Mouse (Mus musculus) macrophage (primary cell): ENCODE results near the gene Kpna6. TPM values are rescaled to one million over a fixed set of nuclear protein-coding genes. Genes with fewer than 3 reads are reported as not detected.
"Not testable (repeated sequence)": the region's sequence is repeated elsewhere in the genome, so short reads cannot be mapped to it uniquely, and the experiment has no call there.

Source experiments
- H3K27ac ChIP-seq: fragments of 350-480 bp; formaldehyde crosslinking; 2 replicates; pipeline ENCODE4 v1.9.0; 2021
- H3K36me3 ChIP-seq: fragments of 350-480 bp; formaldehyde crosslinking; 2 replicates; pipeline ENCODE4 v1.9.0; 2021; ENCODE audit errors: inconsistent target
- H3K4me3 ChIP-seq: fragments of 350-480 bp; formaldehyde crosslinking; 2 replicates; pipeline ENCODE4 v1.9.0; 2021; ENCODE audit errors: inconsistent target
- H3K79me2 ChIP-seq: fragments of 350-480 bp; formaldehyde crosslinking; 2 replicates; pipeline ENCODE4 v1.9.0; 2021; ENCODE audit errors: inconsistent target
- WGBS: methylation state at CpG from one replicate; pipeline ENCODE4 v1.1.7; 2026; ENCODE audit warnings: inconsistent platforms; ENCODE audit not compliant: missing documents; 5-methylcytosine and 5-hydroxymethylcytosine counted together
- polyA plus RNA-seq: library from polyadenylated mRNA; stranded (reverse); fragments of 250-400 nt; gene quantifications from 3 replicates; pipeline ENCODE4 v1.2.4, GENCODE M21; 2018; ENCODE audit warnings: inconsistent platforms
- total RNA-seq, 78 experiments: library from RNA; depleted of rRNA; stranded (reverse); fragments of 250-400 nt; gene quantifications; 1 replicate in 9 of 78; 2 replicates in 24 of 78; 3 replicates in 43 of 78; 4 replicates in 2 of 78; pipeline ENCODE4 v1.2.4; 2018; ENCODE audit warnings: inconsistent platforms in 56 of 78

The Kpna6 gene
- total RNA-seq (2018; cell fraction: chromatin; rRNA removed), result 10 to 100 TPM; 17.1 to 63.6 (median 43.2) TPM
- 10 to 100 TPM; 35.7 to 53.9 (median 45.4) TPM for total RNA-seq (2018; cell fraction: cytosol; rRNA removed)
- 10 to 100 TPM; 20.7 to 59.0 (median 40.8) TPM for total RNA-seq (2018; cell fraction: nucleus; rRNA removed)
- 30.7 to 40.5 TPM (median 31.0 TPM) in 3 replicates for polyA plus RNA-seq

GRCm38 (mm10) chr4:129672083-129672877, at the start of gene Kpna6:
TSS of gene Kpna6 (minus strand) at chr4:129672767.
- WGBS, result under 1% methylated on average over 65 of the region's 65 CpGs
- Histone ChIP-seq H3K36me3 (no peaks in the 10 kb centered on the region), H3K27ac (peak within 1 kb of the TSS; percentile 72), H3K4me3 (peak within 1 kb of the TSS; percentile 94), H3K79me2 (peaks cover 48% of the 10 kb centered on the region)

- peaks cover 68% of the 10 kb centered on the region for H3K36me3 ChIP-seq
- H3K79me2 ChIP-seq, result peaks cover 13% of the 10 kb centered on the region; the same call in 1 of the 2 replicates
- 94% methylated on average over 9 of the region's 9 CpGs for WGBS
Observed at GRCm38 (mm10) chr4:129716310-129716709, 43.7 kb upstream of the Kpna6 start.

GRCm38 (mm10) chr4:129709486-129710129, 37.0 kb upstream of the Kpna6 start:
- no peak overlapping the region for H3K27ac ChIP-seq
- H3K4me3 ChIP-seq, result no peak overlapping the region
- H3K79me2 ChIP-seq, result no peaks in the 10 kb centered on the region; the same call in 1 of the 2 replicates
- peaks cover 89% of the 10 kb centered on the region for H3K36me3 ChIP-seq
- WGBS, result 92% methylated on average over 8 of the region's 8 CpGs

More at GRCm38 (mm10) chr4:129716310-129716709, 43.7 kb upstream of the Kpna6 start:
- Histone ChIP-seq H3K4me3 (no peak overlapping the region), H3K27ac (no peak overlapping the region)

GRCm38 (mm10) chr4:129706750-129707149, 34.2 kb upstream of the Kpna6 start:
- H3K4me3 ChIP-seq, result no peak overlapping the region
- no peaks in the 10 kb centered on the region for H3K79me2 ChIP-seq
- H3K27ac ChIP-seq, result no peak overlapping the region
- whole genome bisulfite sequencing, result 81% methylated on average over 3 of the region's 3 CpGs
- H3K36me3 ChIP-seq, result peaks cover 78% of the 10 kb centered on the region

GRCm38 (mm10) chr4:129702454-129702853, 29.9 kb upstream of the Kpna6 start:
- Histone ChIP-seq H3K4me3 (no peak overlapping the region), H3K79me2 (no peaks in the 10 kb centered on the region), H3K27ac (no peak overlapping the region), H3K36me3 (peaks cover 36% of the 10 kb centered on the region; the same call in 1 of the 2 replicates)
- 82% methylated on average over 11 of the region's 11 CpGs for WGBS

GRCm38 (mm10) chr4:129701503-129702377, 29.2 kb upstream of the Kpna6 start:
- H3K79me2 ChIP-seq, result no peaks in the 10 kb centered on the region
- peaks cover 29% of the 10 kb centered on the region; the same call in 1 of the 2 replicates for H3K36me3 ChIP-seq
- WGBS, result 39% methylated on average over 17 of the region's 17 CpGs
- no peak overlapping the region for H3K27ac ChIP-seq
- no peak overlapping the region for H3K4me3 ChIP-seq

GRCm38 (mm10) chr4:129700661-129701060, 28.1 kb upstream of the Kpna6 start:
- H3K36me3 ChIP-seq, result peaks cover 19% of the 10 kb centered on the region; the same call in 1 of the 2 replicates
- 94% methylated on average over 6 of the region's 6 CpGs for WGBS
- not testable (repeated sequence) for H3K27ac ChIP-seq, H3K79me2 ChIP-seq, H3K4me3 ChIP-seq

GRCm38 (mm10) chr4:129700216-129700615, 27.6 kb upstream of the Kpna6 start:
- WGBS, result 88% methylated on average over 1 of the region's 1 CpGs
- Histone ChIP-seq H3K79me2 (no peaks in the 10 kb centered on the region), H3K27ac (no peak overlapping the region), H3K36me3 (peaks cover 14% of the 10 kb centered on the region; the same call in 1 of the 2 replicates), H3K4me3 (no peak overlapping the region)

- Histone ChIP-seq H3K79me2 (no peaks in the 10 kb centered on the region), H3K36me3 (peaks cover 8% of the 10 kb centered on the region; the same call in 1 of the 2 replicates), H3K4me3 (peak overlapping the region; percentile 83; the same call in 1 of the 2 replicates), H3K27ac (peak overlapping the region; percentile 36; the same call in 1 of the 2 replicates)
- 93% methylated on average over 7 of the region's 7 CpGs for WGBS
Observed at GRCm38 (mm10) chr4:129697191-129697590, 24.6 kb upstream of the Kpna6 start.

GRCm38 (mm10) chr4:129696158-129696985, 23.8 kb upstream of the Kpna6 start, which contains the start of gene Tmem39b:
TSS of gene Tmem39b (minus strand) at chr4:129696838.
- Histone ChIP-seq H3K36me3 (peaks cover 15% of the 10 kb centered on the region; the same call in 1 of the 2 replicates), H3K4me3 (peak within 1 kb of the TSS; percentile 83), H3K79me2 (no peaks in the 10 kb centered on the region), H3K27ac (peak within 1 kb of the TSS; percentile 62)
- 2% methylated on average over 55 of the region's 57 CpGs for WGBS

GRCm38 (mm10) chr4:129695815-129696157, 23.2 kb upstream of the Kpna6 start:
- Histone ChIP-seq H3K79me2 (no peaks in the 10 kb centered on the region), H3K27ac (peak overlapping the region; percentile 62), H3K4me3 (peak overlapping the region; percentile 83), H3K36me3 (peaks cover 17% of the 10 kb centered on the region; the same call in 1 of the 2 replicates)
- 21% methylated on average over 6 of the region's 6 CpGs for WGBS

- H3K4me3 ChIP-seq, result no peak overlapping the region
- 94% methylated on average over 6 of the region's 6 CpGs for WGBS
- H3K36me3 ChIP-seq, result peaks cover 32% of the 10 kb centered on the region
- no peaks in the 10 kb centered on the region for H3K79me2 ChIP-seq
- H3K27ac ChIP-seq, result no peak overlapping the region
Observed at GRCm38 (mm10) chr4:129684531-129684930, 12.0 kb upstream of the Kpna6 start.

GRCm38 (mm10) chr4:129683901-129684493, 11.4 kb upstream of the Kpna6 start:
- 99% methylated on average over 10 of the region's 11 CpGs for WGBS
- Histone ChIP-seq H3K4me3 (no peak overlapping the region), H3K36me3 (peaks cover 32% of the 10 kb centered on the region), H3K79me2 (no peaks in the 10 kb centered on the region), H3K27ac (no peak overlapping the region)
